Mouse (Mus musculus) midbrain, embryonic 15.5 days (tissue): ENCODE results near the gene Mafb. TPM values are rescaled to one million over a fixed set of nuclear protein-coding genes. Genes with fewer than 3 reads are reported as not detected.

Experiments
- ATAC-seq: fragments of 200-750 bp; cut with Nextera tagmentation; replicated peaks from 2 replicates; pipeline ENCODE4 v1.8.0; 2017; ENCODE audit warnings: moderate TSS enrichment
- H3K27ac ChIP-seq: fragments of 300-500 bp; sonication (generic); 2 replicates; pipeline ENCODE4 v1.5.1; 2015; ENCODE audit warnings: mild to moderate bottlenecking, inconsistent platforms
- H3K27me3 ChIP-seq: fragments of 300-500 bp; sonication (generic); replicated peaks from 2 replicates; pipeline ENCODE4 v1.6.1; 2015; ENCODE audit warnings: inconsistent platforms
- H3K36me3 ChIP-seq: fragments of 300-500 bp; sonication (generic); replicated peaks from 2 replicates; pipeline ENCODE4 v1.6.1; 2015; ENCODE audit warnings: inconsistent platforms
- H3K4me1 ChIP-seq: fragments of 300-500 bp; sonication (generic); 2 replicates; pipeline ENCODE4 v1.6.1; 2015; ENCODE audit warnings: inconsistent platforms
- H3K4me2 ChIP-seq: fragments of 300-500 bp; sonication (generic); 2 replicates; pipeline ENCODE4 v1.6.1; 2015; ENCODE audit warnings: inconsistent platforms, mild to moderate bottlenecking, moderate library complexity
- H3K4me3 ChIP-seq: fragments of 300-500 bp; sonication (generic); 2 replicates; pipeline ENCODE4 v1.5.1; 2015; ENCODE audit warnings: mild to moderate bottlenecking, inconsistent platforms
- H3K9ac ChIP-seq: fragments of 300-500 bp; sonication (generic); 2 replicates; pipeline ENCODE4 v1.6.1; 2015; ENCODE audit warnings: mild to moderate bottlenecking, inconsistent platforms
- H3K9me3 ChIP-seq: fragments of 300-500 bp; sonication (generic); 2 replicates; pipeline ENCODE4 v1.6.1; 2016; ENCODE audit warnings: inconsistent platforms
- WGBS: fragments of 180-500 bp; shearing (Covaris S2); methylation state at CpG from one replicate; pipeline ENCODE4 v1.1.7; 2015; ENCODE audit warnings: mixed read lengths; 5-methylcytosine and 5-hydroxymethylcytosine counted together
- polyA plus RNA-seq: library from polyadenylated mRNA; unstranded; fragments of >200 nt; fragmentation: Nextera tagmentation; extraction: Ambion mirVana; gene quantifications from 2 replicates; pipeline ENCODE4 v1.2.1, GENCODE M21; 2015

Gene Mafb
- polyA plus RNA-seq, 1 experiment from 2014 or later: 6.5 TPM

DNA sequence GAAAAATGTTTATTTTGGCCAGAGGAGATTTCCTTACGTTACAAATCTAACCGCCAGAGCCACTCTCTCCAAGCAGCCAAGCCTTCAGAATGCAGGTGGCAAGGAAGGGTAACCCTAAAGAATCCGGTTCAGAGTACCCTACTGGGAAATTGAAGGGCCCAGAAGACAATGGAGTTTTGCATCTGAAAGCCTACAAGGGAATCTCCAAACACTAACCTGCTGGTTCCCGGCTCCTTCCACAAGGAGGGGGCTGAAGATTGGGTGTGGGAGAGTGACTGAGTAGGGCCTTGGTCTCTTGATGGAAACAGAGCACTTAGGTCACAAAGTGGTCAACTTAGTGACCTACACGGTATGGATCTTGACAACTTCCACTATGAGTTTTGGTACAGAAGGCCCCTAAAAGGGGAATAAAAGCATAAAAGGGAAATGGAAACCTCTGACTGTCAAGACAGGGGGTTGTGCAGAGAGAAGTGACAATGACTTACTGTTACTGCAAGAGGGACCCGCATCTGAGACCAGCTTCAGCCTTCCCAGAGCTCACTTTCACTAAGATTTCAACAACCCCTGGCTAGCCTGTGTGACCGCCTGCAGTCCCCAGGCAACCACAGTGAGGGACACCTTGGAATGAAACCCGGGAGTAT is 6.5 kb downstream of the Mafb start:
- Histone ChIP-seq H3K9me3 (no peaks in the 10 kb centered on the region), H3K27me3 (peaks cover 55% of the 10 kb centered on the region), H3K4me3 (no peak overlapping the region), H3K9ac (no peak overlapping the region), H3K36me3 (no peaks in the 10 kb centered on the region), H3K4me2 (no peak overlapping the region), H3K4me1 (peaks cover 34% of the 10 kb centered on the region), H3K27ac (no peak overlapping the region)
- 9% methylated on average over 8 of the region's 8 CpGs for WGBS
- ATAC-seq: no peak

DNA sequence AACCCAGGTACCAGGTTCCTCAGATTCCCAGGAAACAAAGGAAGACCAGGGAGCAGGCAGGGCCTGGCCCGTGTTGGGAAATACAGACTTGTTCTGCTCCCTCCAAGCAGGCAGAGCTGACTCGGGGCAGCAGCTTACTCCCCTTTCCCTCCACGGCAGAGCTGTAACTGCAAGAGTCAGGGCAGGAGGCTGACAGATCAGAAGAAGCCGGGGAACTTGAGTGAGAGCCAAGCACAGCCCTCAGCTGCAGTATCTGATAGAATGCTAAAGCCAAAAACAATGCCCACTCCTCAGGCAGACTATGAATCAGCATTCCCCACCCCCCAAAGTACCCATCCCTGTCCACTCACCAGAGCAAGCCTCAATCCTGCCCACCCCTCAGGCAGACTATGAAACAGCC is 8.0 kb downstream of the Mafb start:
- WGBS: 9% methylated on average over 4 of the region's 4 CpGs
- no peaks in the 10 kb centered on the region for H3K9me3 ChIP-seq
- no peaks in the 10 kb centered on the region for H3K36me3 ChIP-seq
- H3K4me3 ChIP-seq: no peak overlapping the region
- peaks cover 55% of the 10 kb centered on the region for H3K27me3 ChIP-seq
- H3K4me2 ChIP-seq: no peak overlapping the region
- no peak overlapping the region for H3K9ac ChIP-seq
- peaks cover 20% of the 10 kb centered on the region for H3K4me1 ChIP-seq
- H3K27ac ChIP-seq: no peak overlapping the region
- ATAC-seq: no peak

DNA sequence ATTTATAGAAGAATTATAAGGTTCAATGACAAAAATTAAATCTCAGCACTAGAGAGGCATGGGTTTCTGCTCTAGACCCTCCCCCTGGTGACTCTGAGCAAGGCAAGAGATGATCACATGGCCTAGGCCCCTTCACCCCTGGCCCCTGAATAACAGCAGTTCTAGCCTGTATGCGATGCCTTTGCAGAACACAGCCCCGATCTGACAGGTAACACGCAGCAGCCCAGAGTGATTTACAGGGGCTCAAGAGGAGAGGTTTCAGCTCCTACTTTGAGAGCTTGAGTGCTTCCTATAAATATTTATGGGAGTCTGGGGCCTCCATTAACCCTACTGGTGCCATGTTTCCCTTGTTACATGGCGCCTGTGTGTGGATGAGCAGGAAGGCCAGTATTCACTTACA is 9.4 kb downstream of the Mafb start:
- Histone ChIP-seq H3K9ac (no peak overlapping the region), H3K4me3 (no peak overlapping the region), H3K9me3 (no peaks in the 10 kb centered on the region), H3K4me1 (peaks cover 20% of the 10 kb centered on the region), H3K27me3 (peaks cover 44% of the 10 kb centered on the region), H3K4me2 (no peak overlapping the region), H3K36me3 (no peaks in the 10 kb centered on the region), H3K27ac (no peak overlapping the region)
- WGBS: 33% methylated on average over 4 of the region's 4 CpGs
- ATAC-seq: 0 out of 2 replicates have a peak, but pooled peaks have one; percentile 30

DNA sequence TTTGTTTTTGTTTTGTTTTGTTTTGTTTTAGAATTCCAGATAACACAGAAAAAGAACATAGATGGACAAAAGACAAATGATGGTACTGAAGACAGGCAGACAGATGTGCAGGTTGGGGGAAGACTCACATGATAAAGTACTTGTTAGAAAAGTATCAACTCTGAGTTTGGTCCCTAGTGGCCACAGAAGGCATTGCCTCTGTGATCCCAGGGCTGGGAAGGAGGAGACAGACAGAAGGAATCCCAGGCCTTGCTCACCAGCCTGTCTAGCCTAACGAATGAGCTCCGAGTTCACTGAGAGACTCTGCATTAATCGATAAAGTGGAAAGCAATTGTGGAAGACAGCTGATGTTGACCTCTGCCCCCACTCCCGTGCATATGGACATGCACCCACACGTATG is 10.7 kb downstream of the Mafb start:
- WGBS: 60% methylated on average over 5 of the region's 5 CpGs
- peaks cover 31% of the 10 kb centered on the region for H3K27me3 ChIP-seq

DNA sequence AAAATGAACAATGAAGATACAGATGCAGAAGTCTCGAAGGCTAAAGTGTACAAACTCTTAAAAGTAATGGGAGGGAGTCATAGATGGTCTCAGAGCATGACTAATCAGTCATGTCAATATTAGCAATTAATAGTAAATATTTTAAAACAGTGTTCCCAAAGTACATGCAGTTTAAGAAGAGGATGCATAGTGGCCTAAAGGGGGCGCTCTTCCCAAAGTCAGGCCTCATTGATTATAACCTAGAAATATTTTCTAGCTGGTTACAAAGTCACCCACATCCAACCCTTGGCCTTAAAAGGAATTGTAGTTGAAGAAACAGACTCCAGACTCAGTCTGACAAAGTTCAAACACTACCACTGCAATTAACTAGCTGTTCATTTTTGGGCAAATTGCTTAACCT is 12.5 kb downstream of the Mafb start:
- Histone ChIP-seq H3K4me3 (no peak overlapping the region), H3K27ac (no peak overlapping the region), H3K4me2 (no peak overlapping the region), H3K36me3 (no peaks in the 10 kb centered on the region), H3K9ac (no peak overlapping the region), H3K27me3 (peaks cover 15% of the 10 kb centered on the region), H3K4me1 (peaks cover 10% of the 10 kb centered on the region), H3K9me3 (no peaks in the 10 kb centered on the region)
- ATAC-seq: no peak
- 61% methylated on average over 2 of the region's 2 CpGs for WGBS

More for the DNA sequence above, 10.7 kb downstream of the Mafb start:
- Histone ChIP-seq H3K4me3 (no peak overlapping the region), H3K9ac (no peak overlapping the region), H3K36me3 (no peaks in the 10 kb centered on the region), H3K9me3 (no peaks in the 10 kb centered on the region), H3K27ac (no peak overlapping the region), H3K4me2 (no peak overlapping the region), H3K4me1 (peaks cover 15% of the 10 kb centered on the region)
- ATAC-seq: no peak

DNA sequence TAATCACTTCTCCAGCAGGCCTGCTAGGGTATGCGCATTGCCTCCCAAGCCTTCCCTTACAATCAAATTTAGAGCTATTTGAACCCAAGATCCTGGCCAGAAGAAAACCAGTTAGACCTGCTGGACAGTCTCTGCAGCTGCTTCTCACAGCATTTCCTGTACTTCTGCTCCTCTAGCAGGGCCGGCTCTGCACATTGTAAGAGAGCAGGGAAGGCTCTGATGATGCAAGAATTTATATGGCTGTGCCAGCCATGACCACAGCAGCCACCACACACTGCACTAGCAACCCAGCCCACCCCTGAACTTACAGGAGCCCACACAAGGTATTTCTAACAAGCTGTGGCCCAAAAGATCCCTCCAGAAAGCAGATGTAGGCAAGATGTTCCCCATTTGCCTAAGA is 13.3 kb downstream of the Mafb start:
- Histone ChIP-seq H3K27me3 (peaks cover 7% of the 10 kb centered on the region), H3K9me3 (no peaks in the 10 kb centered on the region), H3K36me3 (no peaks in the 10 kb centered on the region), H3K4me3 (no peak overlapping the region), H3K9ac (no peak overlapping the region), H3K27ac (no peak overlapping the region), H3K4me1 (peaks cover 4% of the 10 kb centered on the region), H3K4me2 (no peak overlapping the region)
- ATAC-seq: no peak
- WGBS: 86% methylated on average over 2 of the region's 2 CpGs

DNA sequence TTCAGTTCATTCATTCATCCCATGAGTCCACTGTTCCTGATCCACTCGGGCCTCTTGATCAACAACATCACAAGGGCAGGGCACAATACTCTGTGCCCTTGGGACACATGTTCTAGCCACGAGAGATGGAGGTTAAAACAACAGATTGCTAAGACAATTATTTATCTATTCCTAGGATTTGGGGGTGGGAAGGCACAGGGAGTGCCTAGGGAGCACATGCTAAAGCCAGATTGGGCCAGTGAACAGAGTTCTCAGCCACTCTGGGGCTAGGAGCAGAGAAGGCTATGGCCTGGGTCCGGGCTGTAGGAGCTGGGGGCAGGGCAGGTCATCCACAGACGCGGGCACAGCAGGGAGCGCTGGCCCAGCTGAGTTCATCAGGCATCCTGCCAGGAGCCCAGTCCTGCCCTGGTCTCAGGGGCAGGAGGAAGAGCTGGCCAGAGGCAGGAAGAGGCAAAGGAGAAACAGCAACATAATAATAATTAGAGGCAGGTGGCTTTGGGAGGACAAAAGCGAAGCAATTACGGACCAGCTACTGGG is 15.8 kb downstream of the Mafb start:
- H3K4me1 ChIP-seq: no peaks in the 10 kb centered on the region
- no peaks in the 10 kb centered on the region for H3K9me3 ChIP-seq
- H3K27me3 ChIP-seq: no peaks in the 10 kb centered on the region
- no peak overlapping the region for H3K4me3 ChIP-seq
- ATAC-seq: no peak
- WGBS: 35% methylated on average over 8 of the region's 8 CpGs
- no peaks in the 10 kb centered on the region for H3K36me3 ChIP-seq
- H3K9ac ChIP-seq: no peak overlapping the region
- no peak overlapping the region for H3K27ac ChIP-seq
- no peak overlapping the region for H3K4me2 ChIP-seq

DNA sequence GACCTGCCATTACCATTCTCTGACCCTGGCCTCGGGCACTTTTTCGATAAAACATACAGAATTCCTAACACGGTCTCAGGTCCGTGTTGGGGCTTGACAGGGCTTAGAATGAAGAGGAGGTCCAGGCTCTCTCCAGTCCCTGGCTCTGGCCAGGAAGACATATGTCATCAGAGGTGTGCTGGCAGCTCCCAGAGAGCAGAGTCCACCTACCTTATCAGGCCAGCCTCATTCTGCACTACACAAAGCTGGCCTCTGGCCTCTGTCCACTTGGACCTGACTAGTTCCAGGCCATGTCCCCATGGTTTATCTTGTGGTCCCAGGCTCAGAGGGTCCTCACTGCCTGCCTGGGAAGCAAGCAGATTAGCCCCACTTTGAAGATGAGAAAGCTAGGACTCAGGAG is 17.3 kb downstream of the Mafb start:
- Histone ChIP-seq H3K4me1 (no peaks in the 10 kb centered on the region), H3K27me3 (no peaks in the 10 kb centered on the region), H3K4me2 (no peak overlapping the region), H3K4me3 (no peak overlapping the region), H3K36me3 (no peaks in the 10 kb centered on the region), H3K27ac (no peak overlapping the region), H3K9ac (no peak overlapping the region), H3K9me3 (no peaks in the 10 kb centered on the region)
- WGBS: 83% methylated on average over 4 of the region's 4 CpGs
- ATAC-seq: no peak

DNA sequence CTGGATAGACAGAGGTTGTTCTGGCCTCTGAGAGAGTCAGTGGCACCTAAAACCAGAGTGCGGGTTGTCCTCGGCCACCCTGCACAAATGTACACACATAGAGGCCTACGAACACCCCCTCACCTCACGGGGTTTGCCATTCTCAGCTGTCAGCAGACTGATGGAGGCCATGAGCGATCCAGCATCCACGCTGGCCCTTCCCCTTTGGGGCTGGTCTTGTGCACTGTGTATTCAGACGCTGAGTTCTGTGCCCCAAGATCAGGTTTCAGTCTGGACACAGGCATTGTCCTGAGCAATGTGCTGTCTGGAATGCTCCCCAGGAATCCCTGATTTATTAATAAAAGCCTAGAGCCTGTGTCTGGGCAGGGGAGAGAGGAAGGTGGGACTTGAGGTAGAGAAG is 18.1 kb downstream of the Mafb start:
- H3K9me3 ChIP-seq: no peaks in the 10 kb centered on the region
- H3K27ac ChIP-seq: no peak overlapping the region
- ATAC-seq: no peak
- H3K27me3 ChIP-seq: no peaks in the 10 kb centered on the region
- no peaks in the 10 kb centered on the region for H3K36me3 ChIP-seq
- H3K4me3 ChIP-seq: no peak overlapping the region
- H3K4me2 ChIP-seq: no peak overlapping the region
- 49% methylated on average over 7 of the region's 7 CpGs for WGBS
- no peak overlapping the region for H3K9ac ChIP-seq
- H3K4me1 ChIP-seq: no peaks in the 10 kb centered on the region

DNA sequence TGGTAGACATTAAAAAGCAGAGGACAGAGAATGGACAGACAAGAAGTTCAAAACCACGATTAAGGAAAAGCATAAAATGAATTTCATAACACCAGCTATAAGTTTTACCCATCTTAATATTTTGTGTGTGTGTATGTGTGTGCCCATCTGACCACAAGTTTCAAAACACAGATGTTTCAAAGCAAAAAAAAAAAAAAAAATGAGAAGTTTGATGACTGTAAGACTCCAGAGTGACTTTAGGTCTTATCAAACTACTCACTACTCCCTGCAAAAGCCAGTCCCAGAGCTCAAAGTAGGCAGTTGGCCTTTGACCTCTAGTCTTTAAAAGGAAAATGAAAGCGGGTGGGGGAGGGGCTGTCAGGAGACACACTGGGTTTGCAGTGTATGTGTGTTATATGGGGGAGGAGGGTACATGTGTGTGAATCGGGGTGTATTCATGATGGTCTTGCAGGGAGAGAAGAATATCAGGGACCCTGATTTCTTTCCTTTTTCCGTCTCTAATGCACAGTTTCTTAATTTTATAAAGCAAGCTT is 18.7 kb downstream of the Mafb start:
- no peak overlapping the region for H3K4me2 ChIP-seq
- WGBS: 62% methylated on average over 4 of the region's 4 CpGs
- H3K9ac ChIP-seq: no peak overlapping the region
- H3K27ac ChIP-seq: no peak overlapping the region
- no peak overlapping the region for H3K4me3 ChIP-seq
- no peaks in the 10 kb centered on the region for H3K4me1 ChIP-seq
- ATAC-seq: no peak
- no peaks in the 10 kb centered on the region for H3K36me3 ChIP-seq
- no peaks in the 10 kb centered on the region for H3K9me3 ChIP-seq
- no peaks in the 10 kb centered on the region for H3K27me3 ChIP-seq

DNA sequence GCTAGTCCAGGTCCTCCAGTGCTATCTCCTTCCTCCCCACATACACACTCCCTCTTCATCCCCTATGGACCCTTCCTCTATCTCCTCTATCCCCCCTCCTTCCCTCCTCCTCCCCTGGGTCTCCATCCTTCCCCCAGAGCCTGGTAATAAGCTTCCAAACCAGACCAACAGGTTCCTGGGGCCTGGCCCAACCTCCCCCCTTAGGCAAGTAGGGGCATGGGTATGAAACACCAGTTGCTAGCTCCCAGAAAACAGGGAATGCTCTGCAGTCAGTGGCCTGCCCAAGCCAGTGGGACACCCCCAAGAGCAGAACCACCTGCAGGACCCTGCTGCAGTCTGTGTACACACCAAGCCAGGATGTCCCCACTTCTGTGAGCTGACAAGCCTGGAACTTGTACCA is 21.2 kb downstream of the Mafb start:
- no peak overlapping the region for H3K4me3 ChIP-seq
- ATAC-seq: no peak
- no peak overlapping the region for H3K4me2 ChIP-seq
- H3K27me3 ChIP-seq: no peaks in the 10 kb centered on the region
- no peak overlapping the region for H3K9ac ChIP-seq
- no peaks in the 10 kb centered on the region for H3K9me3 ChIP-seq
- H3K4me1 ChIP-seq: no peaks in the 10 kb centered on the region
- no peak overlapping the region for H3K27ac ChIP-seq
- no peaks in the 10 kb centered on the region for H3K36me3 ChIP-seq

DNA sequence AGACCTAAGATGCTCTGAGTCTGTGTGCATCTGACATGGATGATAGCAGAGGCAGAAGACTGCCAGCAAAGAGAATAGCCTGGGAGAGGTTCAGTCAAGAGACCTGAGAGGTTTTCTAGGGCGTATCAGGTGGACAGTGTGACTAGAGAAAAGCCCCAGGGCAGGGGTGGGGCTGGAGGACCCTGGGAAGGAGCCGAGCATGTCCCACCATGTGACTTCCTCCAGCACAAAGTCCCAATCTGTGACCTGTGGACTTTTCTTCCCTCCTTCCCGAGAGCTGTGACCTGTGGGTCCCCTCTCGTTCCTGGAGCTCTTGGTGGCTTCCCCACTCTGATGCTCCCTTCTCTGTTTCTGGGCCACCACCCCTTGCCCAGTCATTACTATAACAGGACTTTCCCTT is 26.7 kb downstream of the Mafb start:
- H3K36me3 ChIP-seq: no peaks in the 10 kb centered on the region
- ATAC-seq: no peak
- WGBS: 73% methylated on average over 4 of the region's 4 CpGs
- H3K4me2 ChIP-seq: no peak overlapping the region
- H3K4me1 ChIP-seq: no peaks in the 10 kb centered on the region
- no peak overlapping the region for H3K9ac ChIP-seq
- H3K27ac ChIP-seq: no peak overlapping the region
- no peaks in the 10 kb centered on the region for H3K9me3 ChIP-seq
- H3K27me3 ChIP-seq: no peaks in the 10 kb centered on the region
- no peak overlapping the region for H3K4me3 ChIP-seq

DNA sequence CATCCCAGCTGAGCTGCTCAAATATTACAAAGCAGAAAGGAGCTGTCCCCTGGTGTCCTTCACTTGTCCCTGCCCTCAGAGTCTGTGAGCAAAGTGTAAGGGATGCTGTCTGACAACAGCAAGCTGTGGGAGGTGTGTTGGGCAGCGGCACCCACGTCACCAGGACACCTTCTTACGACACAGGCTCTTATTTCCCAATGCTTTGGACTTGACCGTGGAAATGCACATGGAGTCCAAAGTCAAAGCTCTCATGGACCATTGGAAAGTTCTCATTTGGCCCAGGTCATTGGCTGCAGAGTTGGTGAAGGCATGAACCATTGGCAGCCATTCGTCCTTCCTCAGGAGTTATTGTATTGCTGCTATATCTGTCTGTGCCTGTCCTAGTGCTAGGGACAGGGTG is 27.3 kb downstream of the Mafb start:
- no peak overlapping the region for H3K4me3 ChIP-seq
- H3K9me3 ChIP-seq: no peaks in the 10 kb centered on the region
- H3K27ac ChIP-seq: no peak overlapping the region
- no peaks in the 10 kb centered on the region for H3K4me1 ChIP-seq
- no peak overlapping the region for H3K9ac ChIP-seq
- no peak overlapping the region for H3K4me2 ChIP-seq
- no peak for ATAC-seq
- H3K36me3 ChIP-seq: no peaks in the 10 kb centered on the region
- no peaks in the 10 kb centered on the region for H3K27me3 ChIP-seq
- WGBS: 92% methylated on average over 5 of the region's 5 CpGs
